Mouse (Mus musculus) cerebellum, adult 2 months (tissue): ENCODE measurements around the gene Ccdc6.

ENCODE experiments used
- CTCF ChIP-seq: fragments of 200-500 bp; IDR thresholded peaks from 2 replicates; pipeline ENCODE4 v1.5.1; 2011; ENCODE audit warnings: low read depth, mild to moderate bottlenecking, control low read depth, low read length, moderate library complexity, borderline replicate concordance; ENCODE audit not compliant: insufficient read depth
- POLR2A ChIP-seq: fragments of 200-500 bp; IDR thresholded peaks from 2 replicates; pipeline ENCODE4 v1.6.1; 2011; ENCODE audit warnings: low read length, control low read depth, borderline replicate concordance; ENCODE audit not compliant: insufficient read depth

GRCm38 (mm10) chr10:70200889-70201500, 104.1 kb downstream of the Ccdc6 start:
- TF ChIP-seq CTCF (no peak), POLR2A (no peak)
